Mouse (Mus musculus) heart, embryonic 14.5 days (tissue): ENCODE data around the gene Zfp324. TPM values are rescaled to one million over a fixed set of nuclear protein-coding genes. Genes with fewer than 3 reads are reported as not detected.
A peak's percentile ranks its signal among the peaks of the same experiment; 100 is the strongest.
"Not testable (repeated sequence)": the region's sequence is repeated elsewhere in the genome, so short reads cannot be mapped to it uniquely, and the experiment has no call there.

Source experiments
- ATAC-seq: fragments of 200-750 bp; cut with Nextera tagmentation; 2 replicates; pipeline ENCODE4 v1.8.0; 2017; ENCODE audit warnings: low read depth, moderate TSS enrichment; ENCODE audit not compliant: insufficient number of reproducible peaks, insufficient read depth, low FRiP score
- H3K27ac ChIP-seq, 2 experiments: fragments of 200-500 bp in 1 of 2; fragments of 300-500 bp in 1 of 2; sonication (generic) in 1 of 2; replicated peaks in 1 of 2; 2 replicates each; pipeline ENCODE4 v1.5.1; 2012 to 2014; ENCODE audit warnings: low read depth in 2 of 2, low read length in 2 of 2, control low read depth in 1 of 2, mild to moderate bottlenecking in 1 of 2, mixed read lengths in 1 of 2; ENCODE audit not compliant: control insufficient read depth in 1 of 2, insufficient read depth in 1 of 2
- H3K27me3 ChIP-seq: fragments of 300-500 bp; sonication (generic); 2 replicates; pipeline ENCODE4 v1.6.1; 2014; ENCODE audit warnings: mild to moderate bottlenecking, low read length, control low read depth; ENCODE audit not compliant: control insufficient read depth, insufficient read depth
- H3K36me3 ChIP-seq: fragments of 300-500 bp; sonication (generic); 2 replicates; pipeline ENCODE4 v1.6.1; 2014; ENCODE audit warnings: mild to moderate bottlenecking, control low read depth, low read length, mixed read lengths; ENCODE audit not compliant: control insufficient read depth, insufficient read depth
- H3K4me1 ChIP-seq, 2 experiments: fragments of 200-500 bp in 1 of 2; fragments of 300-500 bp in 1 of 2; sonication (generic) in 1 of 2; 2 replicates each; pipeline ENCODE4 v1.6.1; 2012 to 2014; ENCODE audit warnings: low read length in 2 of 2, control low read depth in 1 of 2, mixed read lengths in 1 of 2; ENCODE audit not compliant: control insufficient read depth in 2 of 2, insufficient read depth in 2 of 2
- H3K4me2 ChIP-seq: fragments of 300-500 bp; sonication (generic); 2 replicates; pipeline ENCODE4 v1.6.1; 2014; ENCODE audit warnings: mild to moderate bottlenecking, low read length
- H3K4me3 ChIP-seq, 2 experiments: fragments of 200-500 bp in 1 of 2; fragments of 300-500 bp in 1 of 2; sonication (generic) in 1 of 2; 2 replicates each; pipeline ENCODE4 v1.5.1; 2012 to 2014; ENCODE audit warnings: low read length in 2 of 2, mild to moderate bottlenecking in 2 of 2, control low read depth in 1 of 2, low read depth in 1 of 2, moderate library complexity in 1 of 2; ENCODE audit not compliant: control insufficient read depth in 1 of 2, insufficient read depth in 1 of 2
- H3K9ac ChIP-seq: fragments of 300-500 bp; sonication (generic); 2 replicates; pipeline ENCODE4 v1.6.1; 2014; ENCODE audit warnings: mild to moderate bottlenecking, low read length
- H3K9me3 ChIP-seq: fragments of 300-500 bp; sonication (generic); 2 replicates; pipeline ENCODE4 v1.6.1; 2016; ENCODE audit warnings: low read length, control low read depth; ENCODE audit not compliant: control insufficient read depth
- WGBS: fragments of 180-500 bp; shearing (Covaris S2); extraction: QIAGEN DNeasy Blood & Tissue Kit; methylation state at CpG from one replicate; pipeline ENCODE4 v1.1.7; 2014; 5-methylcytosine and 5-hydroxymethylcytosine counted together
- polyA plus RNA-seq: library from polyadenylated mRNA; unstranded; fragments of >200 nt; fragmentation: Nextera tagmentation; extraction: Ambion mirVana; gene quantifications from 2 replicates; pipeline ENCODE4 v1.2.1, GENCODE M21; 2014

Gene Zfp324
- 6.1 and 6.3 TPM in 2 replicates for polyA plus RNA-seq

- Histone ChIP-seq H3K4me1 (peaks cover 5 to 16% of the 10 kb centered on the region in 2 experiments), H3K27me3 (no peaks in the 10 kb centered on the region), H3K4me2 (peak within 1 kb of the TSS; percentile 94), H3K36me3 (peaks cover 21% of the 10 kb centered on the region), H3K9ac (peak within 1 kb of the TSS; percentile 97), H3K4me3 (peak within 1 kb of the TSS; percentile 92 to 95), H3K9me3 (no peaks in the 10 kb centered on the region), H3K27ac (peak within 1 kb of the TSS; percentile 86 to 87)
- WGBS, result under 1% methylated on average over 23 of the region's 23 CpGs
- peak; percentile 83 for ATAC-seq
Observed at GRCm38 (mm10) chr7:12965678-12966091, at the start of gene Zfp324. Gene Zfp324, plus strand, starts transcription at chr7:12965838.

- H3K27me3 ChIP-seq, ATAC-seq, H3K27ac ChIP-seq, H3K9me3 ChIP-seq, H3K9ac ChIP-seq, H3K4me3 ChIP-seq, H3K4me2 ChIP-seq: not testable (repeated sequence)
- H3K4me1 ChIP-seq, result peaks cover 2 to 11% of the 10 kb centered on the region in 2 experiments; a peak in 3 of 4 replicates
- H3K36me3 ChIP-seq, result peaks cover 25% of the 10 kb centered on the region
- WGBS, result 81% methylated on average over 7 of the region's 8 CpGs
Observed at GRCm38 (mm10) chr7:12920495-12920894, 45.1 kb upstream of the Zfp324 start.

DNA sequence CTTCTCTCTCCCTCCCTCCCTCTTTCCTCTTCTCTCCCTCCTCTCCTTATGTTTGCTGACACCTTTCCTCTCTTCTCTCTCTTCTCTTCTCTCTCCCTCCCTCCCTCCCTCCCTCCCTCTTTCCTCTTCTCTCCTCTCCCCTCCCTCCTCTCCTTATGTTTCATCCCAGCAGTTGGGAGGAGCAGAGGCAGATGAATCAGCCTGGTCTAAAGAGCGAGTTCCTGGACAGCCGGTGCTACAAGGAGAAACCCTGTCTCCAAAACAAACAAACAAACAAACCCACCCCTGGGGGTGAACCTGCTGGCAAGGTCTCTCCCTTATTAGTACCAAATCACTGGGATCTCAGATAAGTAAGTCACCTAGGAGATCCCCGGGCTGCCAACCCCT is 44.3 kb upstream of the Zfp324 start:
- Histone ChIP-seq H3K9ac (peak overlapping the region; percentile 86), H3K9me3 (no peaks in the 10 kb centered on the region), H3K4me3 (peak overlapping the region; percentile 59 to 83), H3K36me3 (peaks cover 33% of the 10 kb centered on the region), H3K4me1 (peaks cover 2 to 11% of the 10 kb centered on the region in 2 experiments; a peak in 3 of 4 replicates), H3K27ac (peak overlapping the region; percentile 91), H3K27me3 (no peaks in the 10 kb centered on the region), H3K4me2 (peak overlapping the region; percentile 93)
- ATAC-seq, result no peak
- 1% methylated on average over 3 of the region's 3 CpGs for WGBS

- H3K36me3 ChIP-seq, result peaks cover 39% of the 10 kb centered on the region
- WGBS, result under 1% methylated on average over 55 of the region's 55 CpGs
- H3K27me3 ChIP-seq, result no peaks in the 10 kb centered on the region
- peak within 1 kb of the TSS; percentile 91 for H3K9ac ChIP-seq
- H3K4me1 ChIP-seq, result peaks cover 2 to 11% of the 10 kb centered on the region in 2 experiments; a peak in 3 of 4 replicates
- ATAC-seq, result peak; percentile 99
- peak within 1 kb of the TSS; percentile 93 for H3K4me2 ChIP-seq
- peak within 1 kb of the TSS; percentile 91 for H3K27ac ChIP-seq
- H3K4me3 ChIP-seq, result peak within 1 kb of the TSS; percentile 83 to 86
- no peaks in the 10 kb centered on the region for H3K9me3 ChIP-seq
Observed at GRCm38 (mm10) chr7:12921705-12922465, 43.8 kb upstream of the Zfp324 start, which contains the start of gene Rps5. Gene Rps5, plus strand, starts transcription at chr7:12922290.

- Histone ChIP-seq H3K9me3 (no peaks in the 10 kb centered on the region), H3K4me2 (peak overlapping the region; percentile 87), H3K27me3 (no peaks in the 10 kb centered on the region), H3K27ac (peak overlapping the region in 1 of 2 experiments; percentile 31; a peak in 1 of 4 replicates), H3K9ac (peak overlapping the region; percentile 91), H3K4me3 (peak overlapping the region; percentile 83 to 86), H3K4me1 (peaks cover 4 to 13% of the 10 kb centered on the region in 2 experiments; a peak in 3 of 4 replicates), H3K36me3 (peaks cover 43% of the 10 kb centered on the region)
- ATAC-seq, result no peak
- WGBS, result 3% methylated on average over 8 of the region's 8 CpGs
Observed at GRCm38 (mm10) chr7:12922729-12923128, 42.9 kb upstream of the Zfp324 start.

- Histone ChIP-seq H3K36me3 (peaks cover 43% of the 10 kb centered on the region), H3K4me2 (no peak overlapping the region), H3K9ac (no peak overlapping the region), H3K27ac (no peak overlapping the region), H3K4me1 (peaks cover 6 to 17% of the 10 kb centered on the region in 2 experiments; a peak in 3 of 4 replicates), H3K4me3 (no peak overlapping the region), H3K9me3 (no peaks in the 10 kb centered on the region), H3K27me3 (no peaks in the 10 kb centered on the region)
- WGBS, result 79% methylated on average over 7 of the region's 7 CpGs
- ATAC-seq, result no peak
Observed at GRCm38 (mm10) chr7:12926316-12926715, 39.3 kb upstream of the Zfp324 start.

DNA sequence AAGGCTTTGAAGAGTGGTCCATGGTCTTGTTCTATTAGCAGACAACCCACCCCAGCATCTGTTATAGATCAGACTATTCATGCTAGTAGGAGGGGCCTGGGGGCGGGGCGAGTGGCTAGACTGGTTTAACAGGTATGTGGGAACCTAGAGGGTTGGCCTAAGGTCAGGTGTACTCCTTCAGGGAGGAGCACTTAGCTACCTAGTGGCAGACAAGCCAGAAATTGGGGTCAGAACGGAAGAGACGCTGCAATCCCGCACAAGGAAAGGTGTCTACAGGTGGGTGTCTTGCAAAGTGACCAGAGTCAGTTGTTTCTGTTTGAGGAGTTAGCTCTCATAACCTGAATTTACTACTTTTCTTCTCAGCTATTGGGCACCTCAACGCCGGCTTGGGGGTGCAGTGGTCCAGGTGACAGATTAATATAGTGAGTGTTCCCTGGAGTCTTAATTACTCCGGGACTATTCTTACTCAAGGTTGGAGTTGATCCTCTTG is 38.4 kb upstream of the Zfp324 start, which contains the start of gene Rnf225:
Gene Rnf225 (plus strand): TSS at position 226 of the 490 bp plus-strand sequence.
- ATAC-seq, result no peak
- Histone ChIP-seq H3K9ac (peak within 1 kb of the TSS; percentile 74), H3K4me3 (peak within 1 kb of the TSS; percentile 39 to 45), H3K4me1 (peaks cover 6 to 17% of the 10 kb centered on the region in 2 experiments; a peak in 3 of 4 replicates), H3K36me3 (peaks cover 43% of the 10 kb centered on the region), H3K27me3 (no peaks in the 10 kb centered on the region), H3K9me3 (no peaks in the 10 kb centered on the region), H3K4me2 (peak within 1 kb of the TSS; percentile 87), H3K27ac (no peak within 1 kb of the TSS)
- 29% methylated on average over 8 of the region's 8 CpGs for WGBS
